Mouse (Mus musculus) subcutaneous adipose tissue, adult 2 months (tissue): ENCODE data around the gene Aoc2. TPM values are rescaled to one million over a fixed set of nuclear protein-coding genes. Genes with fewer than 3 reads are reported as not detected.

Experiments used
- polyA plus RNA-seq: library from polyadenylated mRNA; depleted of rRNA; stranded (reverse); fragments of >200 nt; gene quantifications from 2 replicates; pipeline ENCODE4 v1.2.3, GENCODE M21; 2012; ENCODE audit warnings: low replicate concordance; rRNA removed

The Aoc2 gene
- polyA plus RNA-seq = 3.9 and 7.4 TPM in 2 replicates

DNA sequence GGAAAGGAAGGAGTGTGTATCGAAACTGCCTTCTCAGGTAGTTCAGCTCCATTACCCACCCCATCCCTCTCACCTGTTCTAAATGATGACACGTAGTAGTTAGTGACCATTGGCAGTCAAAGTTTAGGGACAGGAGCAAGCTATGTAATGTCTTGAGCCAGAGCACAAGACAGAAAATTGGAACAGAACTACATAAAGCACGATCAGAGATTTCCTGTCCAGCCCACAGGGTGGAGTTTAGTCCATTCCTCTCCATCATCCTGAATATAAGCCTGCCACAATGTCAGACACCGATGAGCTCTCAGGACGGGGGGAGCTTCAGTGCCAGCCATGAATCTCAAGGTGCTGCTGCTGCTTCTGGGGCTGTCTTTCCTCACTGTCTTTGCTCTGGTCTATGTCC lies at the start of gene Aoc2:
Aoc2 (plus strand) TSS at position 301 of the 400 bp plus-strand sequence.

DNA sequence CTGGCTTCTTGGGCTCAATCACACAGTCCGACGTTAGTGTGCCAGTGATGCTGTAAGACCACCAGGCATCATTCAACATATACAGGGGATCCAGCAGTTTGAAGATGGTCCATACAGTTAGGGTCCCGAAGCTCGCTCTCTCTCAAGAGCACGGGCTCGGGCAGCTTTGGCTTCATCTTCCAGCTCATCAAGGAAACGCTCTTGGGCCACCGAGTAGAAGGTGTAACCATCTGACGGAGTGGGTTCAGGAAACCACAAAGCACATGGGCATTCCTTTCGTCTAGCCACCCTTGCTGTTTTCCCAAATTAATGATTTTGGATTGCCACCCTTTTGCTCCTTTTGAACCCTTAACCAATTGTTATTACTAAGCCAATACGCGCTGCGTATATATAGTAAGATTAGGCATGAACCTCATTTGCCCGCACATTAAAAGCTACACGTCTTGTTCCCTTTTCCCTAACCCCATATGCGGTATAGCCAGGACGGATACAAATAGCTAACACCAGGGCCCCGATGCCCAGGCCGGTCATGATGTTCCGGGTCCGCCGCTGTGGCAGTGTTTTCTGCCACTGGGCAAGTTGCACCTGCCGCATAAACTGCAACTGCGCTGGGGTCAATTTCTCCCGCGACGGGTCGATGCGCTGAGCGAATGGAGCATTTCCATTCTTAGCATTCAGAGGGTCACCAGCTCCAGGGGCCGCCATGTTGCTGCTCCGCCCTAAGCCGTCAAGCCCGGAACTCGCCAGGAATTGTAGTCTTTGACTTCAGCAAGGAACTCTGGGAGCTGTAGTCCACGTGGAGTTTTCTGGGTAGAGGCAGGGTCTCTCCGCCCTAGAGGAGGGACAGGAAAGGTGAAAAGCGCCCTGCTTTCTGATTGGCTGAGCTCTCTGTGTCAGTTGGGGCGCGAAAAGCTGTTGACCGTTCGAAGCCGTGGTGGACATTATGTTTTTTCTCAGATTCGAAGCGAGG lies 46.4 kb upstream of the Aoc2 start, which contains the start of the genes Cntd1 and Coa3:
Cntd1 (plus strand) TSS at position 790 of the 970 bp plus-strand sequence.
Coa3 (minus strand) TSS at position 892 of the 970 bp plus-strand sequence.

DNA sequence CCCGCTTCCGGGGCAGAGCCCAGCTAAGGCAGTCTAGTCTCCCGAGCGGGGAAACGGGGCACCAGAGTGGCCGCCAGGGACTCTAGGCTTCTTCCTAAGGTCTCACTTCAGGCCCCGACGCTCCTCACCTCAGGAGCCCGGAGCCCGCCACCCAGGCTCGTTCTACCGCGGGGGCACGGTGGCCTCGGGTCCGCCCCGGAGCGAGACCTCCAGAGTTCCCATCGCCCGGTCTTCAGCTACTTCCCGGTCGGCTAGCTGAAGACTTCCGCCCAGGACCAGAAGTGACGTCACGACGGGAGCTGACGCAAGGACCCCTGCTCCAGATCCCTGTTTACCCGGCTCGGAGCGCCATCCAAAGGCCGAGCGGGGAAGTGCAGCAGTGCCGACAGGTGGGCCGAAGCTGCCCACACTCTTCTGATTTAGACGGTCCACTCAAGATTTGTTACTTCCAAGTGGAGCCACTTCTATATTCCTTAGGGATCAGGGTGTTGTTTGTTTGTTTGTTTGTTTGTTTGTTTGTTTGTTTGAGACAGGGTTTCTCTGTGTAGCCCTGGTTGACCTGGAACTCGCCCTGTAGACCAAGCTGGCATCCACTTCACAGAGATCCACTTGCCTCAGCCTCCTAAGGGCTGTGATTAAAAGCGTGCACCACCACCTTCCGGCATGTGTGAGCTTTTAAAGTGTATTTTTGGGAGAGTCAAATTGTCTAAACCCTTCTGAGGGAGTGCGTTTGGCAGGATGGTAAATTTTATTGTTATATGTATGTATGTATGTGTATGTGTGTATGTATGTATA lies 22.7 kb upstream of the Aoc2 start, which contains the start of gene Becn1:
Becn1 (minus strand) TSS at position 283 of the 795 bp plus-strand sequence.

DNA sequence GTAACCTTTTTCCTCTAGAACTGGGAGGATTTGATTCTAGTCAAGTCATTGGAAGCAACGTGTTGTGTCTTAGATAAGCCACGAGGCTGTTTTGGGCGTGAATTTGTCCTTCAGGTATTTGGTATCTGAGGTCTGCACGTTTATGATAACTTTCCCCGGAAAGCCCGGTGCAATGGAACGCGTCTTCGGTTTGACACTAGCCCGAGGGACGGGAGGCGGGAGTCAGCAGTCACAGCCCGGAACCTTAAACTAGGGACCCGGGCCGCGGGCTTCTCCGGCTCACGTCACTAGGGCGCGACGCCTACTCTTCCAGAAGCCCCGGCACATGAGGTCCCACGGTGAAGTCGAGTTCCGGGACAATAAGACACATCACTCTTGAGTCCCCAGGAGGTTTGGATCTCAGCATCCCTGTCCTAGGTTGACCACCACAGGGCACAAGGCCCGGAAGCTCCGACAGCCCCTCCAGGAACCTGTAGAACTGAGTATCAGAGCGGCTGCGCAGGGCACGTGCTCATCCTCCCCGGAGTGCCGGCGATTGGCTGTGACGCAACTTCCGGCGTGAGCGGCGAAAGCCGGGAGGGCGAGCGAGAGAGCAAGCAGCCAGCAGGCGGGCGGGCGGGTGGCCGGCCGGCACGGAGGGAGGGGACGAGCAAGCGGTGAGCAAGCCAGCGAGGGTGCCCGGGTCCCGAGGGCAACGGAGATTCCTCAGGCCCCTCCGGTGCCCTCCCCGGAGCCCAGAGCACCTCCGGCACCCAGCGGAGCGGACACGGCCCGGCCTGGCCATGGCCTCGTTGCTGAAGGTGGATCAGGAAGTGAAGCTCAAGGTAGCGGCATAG lies 9.0 kb upstream of the Aoc2 start, which contains the start of gene Psme3:
Psme3 (plus strand) TSS at position 549 of the 836 bp plus-strand sequence.

DNA sequence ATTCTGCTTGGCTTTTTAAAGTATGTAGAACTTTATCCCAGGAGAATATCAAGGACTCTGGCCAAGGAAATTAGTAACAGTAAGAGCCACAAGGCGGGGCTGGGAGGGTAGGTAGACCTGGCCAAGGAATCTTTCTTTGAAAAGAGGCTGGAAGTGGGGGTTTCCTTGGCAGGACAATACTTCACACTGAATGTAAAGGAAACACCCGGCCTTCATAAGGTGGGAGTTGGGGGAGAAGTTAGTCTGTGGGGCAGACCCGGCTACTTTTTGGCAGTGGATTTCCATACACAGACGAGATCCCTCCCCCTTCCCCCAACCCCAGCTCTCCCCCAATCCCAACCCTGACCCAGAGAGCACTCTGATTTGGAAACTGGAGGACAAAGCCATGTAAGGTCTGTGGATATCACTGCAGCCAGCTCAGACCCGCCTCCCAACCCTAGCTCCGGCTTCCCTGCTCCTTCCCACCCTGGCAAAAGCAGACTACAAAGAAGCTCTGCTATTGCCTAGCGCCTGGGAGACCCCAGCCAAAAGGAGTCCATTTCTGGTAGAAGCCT lies 5.6 kb downstream of the Aoc2 start, which contains the start of gene Aoc3:
Aoc3 (plus strand) TSS at position 235 of the 554 bp plus-strand sequence.

DNA sequence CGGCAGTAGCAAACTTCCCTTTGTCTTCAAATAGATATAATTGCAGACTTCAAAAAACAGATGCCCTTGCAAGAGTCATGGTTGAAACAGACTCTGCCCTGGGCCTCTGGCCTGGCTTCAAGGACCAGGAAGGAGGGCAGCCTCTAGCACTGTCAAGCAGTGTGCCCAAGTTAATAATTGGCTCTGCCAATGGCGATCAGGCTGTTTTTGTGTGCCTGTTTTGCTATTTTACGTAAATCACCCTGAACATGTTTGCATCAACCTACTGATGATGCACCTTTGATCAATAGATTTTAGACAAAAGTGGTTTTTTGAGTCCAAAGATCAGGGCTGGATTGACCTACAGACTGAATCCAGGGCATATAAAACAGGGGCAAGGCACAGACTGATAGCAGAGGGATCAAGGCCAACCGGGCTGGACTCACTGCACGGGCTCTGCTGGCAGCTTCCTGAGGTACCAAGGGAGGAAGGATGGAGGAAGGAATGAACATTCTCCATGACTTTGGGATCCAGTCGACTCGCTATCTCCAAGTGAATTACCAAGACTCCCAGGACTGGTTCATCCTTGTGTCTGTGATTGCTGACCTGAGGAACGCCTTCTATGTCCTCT lies 42.6 kb downstream of the Aoc2 start, which contains the start of gene G6pc:
G6pc (plus strand) TSS at position 236 of the 610 bp plus-strand sequence.

Other genes starting within 250 kb of the Aoc2 start
- gene Hsd17b1, start 246.7 kb upstream of the Aoc2 start, polyA plus RNA-seq = 0.33 and 0.55 TPM in 2 replicates
- gene Coasy, start 242.5 kb upstream of the Aoc2 start, polyA plus RNA-seq = 96.2 and 105 TPM in 2 replicates
- 59.2 and 60.4 TPM in 2 replicates for gene Mlx, start 237.8 kb upstream of the Aoc2 start, polyA plus RNA-seq
- 0.95 and 3.9 TPM in 2 replicates for gene Psmc3ip, start 229.6 kb upstream of the Aoc2 start, polyA plus RNA-seq
- 76.7 and 88.6 TPM in 2 replicates for gene Retreg3, start 205.2 kb upstream of the Aoc2 start, polyA plus RNA-seq
- gene Tubg1, start 205.1 kb upstream of the Aoc2 start, polyA plus RNA-seq = 13.8 and 32.5 TPM in 2 replicates
- gene Tubg2, start 169.2 kb upstream of the Aoc2 start, polyA plus RNA-seq = 1.4 and 5.3 TPM in 2 replicates
- 8.3 and 16.6 TPM in 2 replicates for gene Cntnap1, start 154.5 kb upstream of the Aoc2 start, polyA plus RNA-seq
- 30.1 and 55.2 TPM in 2 replicates for gene Plekhh3, start 153.7 kb upstream of the Aoc2 start, polyA plus RNA-seq
- 0.60 and 0.93 TPM in 2 replicates for gene Ccr10, start 149.6 kb upstream of the Aoc2 start, polyA plus RNA-seq
- 44.1 and 55.6 TPM in 2 replicates for gene Ezh1, start 98.6 kb upstream of the Aoc2 start, polyA plus RNA-seq
- gene Ramp2, start 79.0 kb upstream of the Aoc2 start, polyA plus RNA-seq = 237 and 432 TPM in 2 replicates
- 110 and 112 TPM in 2 replicates for gene Vps25, start 71.4 kb upstream of the Aoc2 start, polyA plus RNA-seq
- 1.4 and 19.8 TPM in 2 replicates for gene Wnk4, start 64.5 kb upstream of the Aoc2 start, polyA plus RNA-seq
- 0.07 and 0.19 TPM in 2 replicates for gene Cntd1, start 46.1 kb upstream of the Aoc2 start, polyA plus RNA-seq
- 161 and 167 TPM in 2 replicates for gene Coa3, start 45.9 kb upstream of the Aoc2 start, polyA plus RNA-seq
- 87.7 and 120 TPM in 2 replicates for gene Becn1, start 22.8 kb upstream of the Aoc2 start, polyA plus RNA-seq
- gene Psme3, start 8.8 kb upstream of the Aoc2 start, polyA plus RNA-seq = 61.9 and 67.1 TPM in 2 replicates
- gene Aoc3, start 5.5 kb downstream of the Aoc2 start, polyA plus RNA-seq = 254 and 817 TPM in 2 replicates
- 0.08 and 0.09 TPM in 2 replicates for gene G6pc, start 42.5 kb downstream of the Aoc2 start, polyA plus RNA-seq
- gene Aarsd1, start 92.6 kb downstream of the Aoc2 start, polyA plus RNA-seq = 29.0 and 32.6 TPM in 2 replicates
- 0.48 and 0.52 TPM in 2 replicates for gene Gm27029, start 99.7 kb downstream of the Aoc2 start, polyA plus RNA-seq
- gene Rundc1, start 100.0 kb downstream of the Aoc2 start, polyA plus RNA-seq = 15.6 and 20.5 TPM in 2 replicates
- gene Ptges3l, start 100.3 kb downstream of the Aoc2 start, polyA plus RNA-seq = 9.3 and 9.4 TPM in 2 replicates
- 318 and 472 TPM in 2 replicates for gene Rpl27, start 117.2 kb downstream of the Aoc2 start, polyA plus RNA-seq
- 66.3 and 93.8 TPM in 2 replicates for gene Ifi35, start 123.3 kb downstream of the Aoc2 start, polyA plus RNA-seq
- gene Rnd2, start 139.9 kb downstream of the Aoc2 start, polyA plus RNA-seq = 16.1 and 16.8 TPM in 2 replicates
- gene Vat1, start 141.2 kb downstream of the Aoc2 start, polyA plus RNA-seq = 140 and 206 TPM in 2 replicates
- 0.29 and 2.6 TPM in 2 replicates for gene Brca1, start 226.9 kb downstream of the Aoc2 start, polyA plus RNA-seq
- 110 and 123 TPM in 2 replicates for gene Nbr1, start 227.1 kb downstream of the Aoc2 start, polyA plus RNA-seq